5 mouse cellular contexts compared by ENCODE assay signal in the genomic region with DNA sequence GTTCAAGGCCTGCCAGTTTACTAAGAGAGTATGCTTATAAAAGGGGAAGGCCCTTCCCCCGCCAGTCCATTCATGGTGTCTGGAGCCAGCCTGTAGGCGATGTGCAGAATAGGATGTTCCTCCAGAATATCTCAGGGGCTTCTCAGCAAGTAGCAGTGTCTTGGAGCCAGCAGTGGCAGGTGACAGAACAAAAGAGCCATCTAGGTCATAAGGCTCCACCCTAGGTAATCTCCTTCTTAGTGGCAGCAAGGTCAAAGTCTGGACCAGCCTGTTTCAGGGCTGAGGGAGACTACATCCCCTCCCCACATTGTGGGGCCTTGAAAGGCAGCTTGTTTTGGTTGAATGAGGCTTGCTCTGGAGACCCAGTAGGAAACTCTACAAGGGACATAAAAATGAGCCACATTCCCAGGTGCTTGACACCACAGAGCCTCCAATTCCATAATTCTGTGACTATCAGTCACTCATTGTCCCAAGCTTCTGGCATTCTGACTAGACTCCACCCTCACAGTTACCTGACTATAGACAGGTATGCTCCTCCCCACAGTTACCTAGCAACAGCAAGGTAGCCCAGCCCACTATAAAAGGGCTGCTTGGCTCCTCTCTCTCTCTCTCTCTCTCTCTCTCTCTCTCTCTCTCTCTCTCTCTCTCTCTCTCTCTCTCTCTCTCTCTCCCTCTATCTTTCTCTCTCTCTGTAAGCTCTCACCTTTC.
DNase-seq lines count a peak whose midpoint lies in the region; ATAC-seq and TF ChIP-seq lines count a peak whose summit lies in the region.
"Not testable (repeated sequence)": the region's sequence is repeated elsewhere in the genome, so short reads cannot be mapped to it uniquely, and the experiment has no call there.

No protein-coding gene starts in this region.

- peak; percentile 84 for ATAC-seq in intestine, embryonic 15.5 days
- ATAC-seq in intestine, postnatal 0 days: peak; percentile 85

- TF ChIP-seq CTCF in ES-Bruce4 (IDR thresholded peaks at IDR 0.05; ENCODE audit: low read depth, low read length); intestine, postnatal 0 days (IDR thresholded peaks at IDR 0.05; ENCODE audit: low read depth): not testable (repeated sequence)

- not testable (repeated sequence) for H3K9me3 ChIP-seq in ES-Bruce4 (replicated peaks; ENCODE audit: control insufficient read depth, insufficient read depth, low read length, poor library complexity, severe bottlenecking); intestine, embryonic 15.5 days; intestine, postnatal 0 days (ENCODE audit: control insufficient read depth)

- not testable (repeated sequence) for H3K27ac ChIP-seq in ES-Bruce4 (ENCODE audit: insufficient read depth, low read length); intestine, embryonic 15.5 days; intestine, postnatal 0 days (ENCODE audit: low read depth, low read length)

- not testable (repeated sequence) for H3K4me2 ChIP-seq in intestine, embryonic 15.5 days (replicated peaks); intestine, postnatal 0 days (replicated peaks; ENCODE audit: low read depth)

- TF ChIP-seq POLR2A in ES-Bruce4 (IDR thresholded peaks at IDR 0.05; ENCODE audit: insufficient read depth, low read length): not testable (repeated sequence)

- DNase-seq in R1 (ENCODE audit: low read depth, low spot score): peak; percentile 32
- peak; percentile 34 for DNase-seq in testis, postnatal 10 days (ENCODE audit: low spot score)

- not testable (repeated sequence) for H3K4me1 ChIP-seq in ES-Bruce4 (ENCODE audit: control insufficient read depth, insufficient read depth, low read length); intestine, embryonic 15.5 days (replicated peaks); intestine, postnatal 0 days (replicated peaks; ENCODE audit: control insufficient read depth, insufficient read depth, low read length)

- 78% methylated on average over 2 of the region's 2 CpGs for WGBS in intestine, embryonic 15.5 days
- WGBS in intestine, postnatal 0 days: 75% methylated on average over 2 of the region's 2 CpGs

- not testable (repeated sequence) for H3K4me3 ChIP-seq in ES-Bruce4 (ENCODE audit: low read depth, low read length); intestine, embryonic 15.5 days (replicated peaks); intestine, postnatal 0 days (ENCODE audit: low read depth, low read length)

- H3K36me3 ChIP-seq in ES-Bruce4 (ENCODE audit: control insufficient read depth, insufficient read depth, low read length, poor library complexity, severe bottlenecking); intestine, embryonic 15.5 days; intestine, postnatal 0 days (ENCODE audit: control insufficient read depth, insufficient read depth): not testable (repeated sequence)

- H3K27me3 ChIP-seq in ES-Bruce4 (ENCODE audit: control insufficient read depth, insufficient read depth, low read length, poor library complexity, severe bottlenecking); intestine, embryonic 15.5 days (replicated peaks); intestine, postnatal 0 days (replicated peaks; ENCODE audit: control insufficient read depth, insufficient read depth, low read length): not testable (repeated sequence)

- 0 out of 2 replicates have a peak, but pooled peaks have one; percentile 24 for TF ChIP-seq EP300 in ES-Bruce4 (IDR thresholded peaks at IDR 0.05; ENCODE audit: insufficient read depth, low read depth, low read length)

- not testable (repeated sequence) for H3K9ac ChIP-seq in ES-Bruce4 (ENCODE audit: low read depth, poor library complexity, severe bottlenecking); intestine, embryonic 15.5 days; intestine, postnatal 0 days (ENCODE audit: low read depth, low read length)
